Mouse (Mus musculus) neutrophil, adult 5-6 weeks (primary cell): ENCODE results near the gene Cdk18. TPM values are rescaled to one million over a fixed set of nuclear protein-coding genes. Genes with fewer than 3 reads are reported as not detected.
A peak's percentile ranks its signal among the peaks of the same experiment; 100 is the strongest.
"Not testable (repeated sequence)": the region's sequence is repeated elsewhere in the genome, so short reads cannot be mapped to it uniquely, and the experiment has no call there.

Experiments used
- ATAC-seq: fragments of 151-379, 151-347 bp; 2 replicates; pipeline ENCODE4 v1.8.0; 2017; ENCODE audit warnings: mild to moderate bottlenecking, moderate TSS enrichment; ENCODE audit not compliant: insufficient number of reproducible peaks, poor library complexity, low FRiP score, severe bottlenecking; ENCODE audit errors: extremely low read depth
- total RNA-seq: library from RNA; stranded (forward); fragments of 200-1000 nt; gene quantifications from 2 replicates; pipeline ENCODE4 v1.2.3, GENCODE M21; 2017

Cdk18 gene
- total RNA-seq: not detected in 2 replicates

- no peak for ATAC-seq
These were observed at the start of gene Cdk18 for GRCm38 (mm10) chr1:132139416-132139864. TSS of gene Cdk18 (minus strand) at chr1:132139684.

- ATAC-seq: no peak
These were observed 49.7 kb upstream of the Cdk18 start for GRCm38 (mm10) chr1:132189231-132189630.

DNA sequence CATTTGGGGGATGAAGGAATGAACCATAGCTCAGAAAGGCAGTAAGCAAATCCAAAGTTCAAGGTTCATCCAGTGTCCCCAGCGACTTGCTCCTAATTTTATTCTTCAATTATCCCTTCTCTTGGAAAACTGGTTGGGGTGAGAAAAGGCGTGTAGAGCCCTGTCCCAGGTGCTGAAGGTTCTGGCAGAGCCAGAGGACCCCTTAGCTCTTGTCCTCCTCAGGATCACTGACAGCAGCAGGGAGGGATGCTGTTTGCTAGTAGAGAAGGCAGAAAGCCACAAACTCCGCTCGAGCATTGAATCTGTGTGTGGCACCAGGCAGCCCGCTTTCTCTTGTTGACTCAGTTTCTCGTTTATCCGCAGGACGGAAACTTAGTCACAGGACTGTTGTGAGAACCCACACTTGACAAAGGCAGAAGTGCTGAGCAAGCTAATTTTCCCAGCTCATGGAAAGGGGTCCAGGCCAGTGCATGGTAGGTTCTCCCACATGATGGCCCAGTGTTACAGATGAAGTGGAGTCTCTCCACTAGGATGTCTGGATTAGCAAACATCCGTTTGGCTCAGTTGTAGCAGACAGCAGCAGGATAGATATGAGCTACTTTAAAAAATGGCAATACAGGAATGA is 49.1 kb upstream of the Cdk18 start:
- no peak for ATAC-seq

DNA sequence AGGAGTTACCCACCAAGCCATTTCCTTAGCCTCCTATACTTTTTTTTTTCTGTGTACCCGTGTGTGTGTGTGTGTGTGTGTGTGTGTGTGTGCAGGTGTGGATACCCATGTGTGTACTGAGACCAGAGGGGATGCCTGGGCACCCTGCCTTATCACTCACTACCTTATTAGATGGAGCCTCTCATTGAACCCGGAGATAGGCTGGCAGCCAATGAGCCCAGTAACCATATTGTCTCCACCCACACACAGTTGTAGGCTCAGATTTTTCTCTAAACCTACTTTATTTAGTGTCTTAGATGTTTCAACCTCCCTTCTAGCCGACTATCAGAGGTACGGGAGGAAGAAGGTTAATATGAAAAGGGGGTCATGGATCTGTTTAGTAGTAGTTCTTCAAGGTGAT is 46.8 kb upstream of the Cdk18 start:
- no peak for ATAC-seq

DNA sequence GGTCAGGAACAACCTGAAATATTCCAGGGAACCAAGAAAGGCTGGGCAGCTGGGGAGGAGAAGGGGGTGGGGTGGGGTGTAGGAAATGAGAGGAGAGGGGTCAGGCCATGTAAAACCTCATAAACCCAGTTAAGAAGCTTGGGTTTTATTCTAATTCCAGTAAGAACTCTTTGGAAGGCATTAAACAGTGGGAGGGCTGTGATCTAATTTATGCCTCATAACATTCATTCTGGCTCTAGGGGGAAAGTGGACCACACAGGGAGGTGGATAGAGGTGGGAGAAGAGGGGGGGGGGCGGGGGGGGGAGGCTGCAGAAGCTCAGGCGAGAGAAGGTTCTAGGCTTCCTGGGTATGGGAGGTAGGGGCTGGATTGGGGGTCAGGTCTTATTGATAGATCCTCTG is 32.1 kb upstream of the Cdk18 start:
- ATAC-seq: no peak

- no peak for ATAC-seq
These were observed 31.2 kb upstream of the Cdk18 start for GRCm38 (mm10) chr1:132170698-132171097.

- no peak for ATAC-seq
These were observed 28.8 kb upstream of the Cdk18 start for GRCm38 (mm10) chr1:132168115-132168767.

- ATAC-seq: no peak
These were observed 26.4 kb upstream of the Cdk18 start for GRCm38 (mm10) chr1:132165859-132166258.

DNA sequence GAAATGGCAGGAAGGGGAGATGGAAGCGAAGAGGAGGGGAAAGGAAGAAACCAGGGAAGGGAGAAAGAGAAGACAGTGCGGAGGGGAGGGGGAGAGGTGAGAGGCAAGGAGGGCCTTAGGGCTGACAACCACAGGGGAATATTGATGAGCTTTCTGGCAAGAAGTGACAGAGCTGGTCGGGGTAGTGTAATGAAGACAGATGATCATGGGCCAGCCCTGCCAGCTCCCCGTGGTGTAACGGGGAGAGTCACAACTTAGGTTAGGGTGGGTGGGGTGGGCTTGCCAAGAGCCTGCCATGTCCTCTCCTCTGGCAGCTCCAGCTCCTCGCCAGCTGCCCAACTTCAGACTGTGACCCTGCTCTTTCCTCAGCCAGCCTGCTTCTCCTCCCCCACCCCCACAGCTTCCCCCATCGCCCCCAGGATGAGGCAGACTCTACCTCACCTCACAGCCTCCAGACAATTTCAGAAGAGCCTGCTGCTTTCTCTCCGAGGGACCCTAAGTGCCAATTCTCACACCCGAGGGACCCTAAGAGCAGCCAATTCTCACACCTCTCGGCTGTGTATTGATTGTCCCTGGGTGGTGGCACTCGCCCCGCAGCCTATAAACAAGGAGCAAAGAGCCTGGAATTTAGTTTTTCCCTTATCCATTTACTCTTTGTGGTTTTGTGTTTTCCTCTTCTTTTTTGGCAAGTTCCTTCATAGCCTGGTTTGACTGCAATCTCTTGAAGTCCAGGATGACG is 25.5 kb upstream of the Cdk18 start:
- no peak for ATAC-seq

DNA sequence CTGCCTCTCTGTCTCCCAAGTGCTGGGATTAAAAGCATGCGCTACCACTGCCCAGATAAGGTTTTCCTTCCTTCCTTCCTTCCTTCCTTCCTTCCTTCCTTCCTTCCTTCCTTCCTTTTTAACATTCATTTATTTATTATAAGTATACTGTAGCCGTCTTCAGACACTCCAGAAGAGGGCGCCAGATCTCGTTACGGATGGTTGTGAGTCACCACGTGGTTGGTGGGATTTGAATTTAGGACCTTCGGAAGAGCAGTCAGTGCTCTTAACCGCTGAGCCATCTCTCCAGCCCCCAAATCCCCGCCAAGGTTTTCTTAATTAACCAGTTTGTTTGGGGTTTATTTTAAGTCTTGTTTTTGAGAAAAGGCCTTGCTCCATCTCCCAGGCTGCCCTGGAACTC is 23.1 kb upstream of the Cdk18 start:
- ATAC-seq: not testable (repeated sequence)

DNA sequence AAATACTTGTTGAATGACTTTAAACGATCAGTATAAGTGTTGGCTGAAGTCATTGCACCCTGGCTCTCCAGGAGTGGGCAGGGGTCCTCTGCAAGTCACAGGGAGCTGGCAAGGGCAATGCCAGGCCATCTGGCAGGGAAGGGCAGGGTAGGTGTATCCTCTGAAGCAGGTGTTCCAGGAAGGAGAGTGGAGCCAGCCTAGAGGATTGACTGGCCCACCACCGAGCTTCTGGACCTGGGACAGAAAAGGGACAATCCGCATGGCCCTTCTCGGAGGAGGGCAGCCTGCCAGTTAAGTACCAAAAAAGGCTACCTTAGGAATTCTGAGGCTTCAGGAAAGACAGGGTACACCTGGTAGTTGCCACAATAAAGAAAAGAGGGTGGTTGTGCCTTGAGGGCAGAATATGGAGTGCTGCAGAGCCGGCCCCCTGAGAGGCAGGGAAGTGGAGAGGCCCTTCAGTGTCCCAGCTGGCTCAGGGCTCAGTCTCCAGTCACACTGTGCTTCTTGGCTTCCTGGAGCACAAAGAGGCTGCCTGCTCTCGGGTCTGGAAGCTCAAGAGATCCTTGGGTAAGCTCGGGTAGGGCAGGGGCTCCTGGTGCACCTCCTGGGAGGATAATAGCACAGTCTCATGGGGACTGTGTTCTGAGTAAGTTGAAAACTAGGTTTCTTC is 21.9 kb upstream of the Cdk18 start:
- ATAC-seq: no peak

DNA sequence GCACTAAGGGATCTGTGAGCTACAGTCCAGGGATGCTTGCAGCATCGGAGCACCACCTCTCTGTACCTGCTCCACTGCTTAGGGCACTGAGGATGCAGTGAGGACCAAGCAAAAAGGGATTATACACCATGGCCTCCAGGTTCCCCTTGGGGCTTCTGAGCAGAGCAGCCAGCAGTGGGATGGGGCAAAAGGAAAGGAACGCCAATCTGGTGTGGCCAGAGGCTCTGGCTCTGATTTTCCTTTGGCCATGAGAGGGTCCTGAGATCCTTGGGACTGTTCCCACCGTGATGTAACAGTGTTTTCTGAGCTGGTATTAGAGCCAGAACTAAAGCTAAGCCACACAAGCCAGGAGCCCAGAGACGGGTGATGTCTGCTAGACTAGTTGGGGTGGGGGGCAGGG is 20.2 kb upstream of the Cdk18 start:
- ATAC-seq: no peak

- no peak for ATAC-seq
These were observed 19.3 kb upstream of the Cdk18 start for GRCm38 (mm10) chr1:132158741-132159140.

- no peak for ATAC-seq
These were observed 18.3 kb upstream of the Cdk18 start for GRCm38 (mm10) chr1:132157808-132158207.

DNA sequence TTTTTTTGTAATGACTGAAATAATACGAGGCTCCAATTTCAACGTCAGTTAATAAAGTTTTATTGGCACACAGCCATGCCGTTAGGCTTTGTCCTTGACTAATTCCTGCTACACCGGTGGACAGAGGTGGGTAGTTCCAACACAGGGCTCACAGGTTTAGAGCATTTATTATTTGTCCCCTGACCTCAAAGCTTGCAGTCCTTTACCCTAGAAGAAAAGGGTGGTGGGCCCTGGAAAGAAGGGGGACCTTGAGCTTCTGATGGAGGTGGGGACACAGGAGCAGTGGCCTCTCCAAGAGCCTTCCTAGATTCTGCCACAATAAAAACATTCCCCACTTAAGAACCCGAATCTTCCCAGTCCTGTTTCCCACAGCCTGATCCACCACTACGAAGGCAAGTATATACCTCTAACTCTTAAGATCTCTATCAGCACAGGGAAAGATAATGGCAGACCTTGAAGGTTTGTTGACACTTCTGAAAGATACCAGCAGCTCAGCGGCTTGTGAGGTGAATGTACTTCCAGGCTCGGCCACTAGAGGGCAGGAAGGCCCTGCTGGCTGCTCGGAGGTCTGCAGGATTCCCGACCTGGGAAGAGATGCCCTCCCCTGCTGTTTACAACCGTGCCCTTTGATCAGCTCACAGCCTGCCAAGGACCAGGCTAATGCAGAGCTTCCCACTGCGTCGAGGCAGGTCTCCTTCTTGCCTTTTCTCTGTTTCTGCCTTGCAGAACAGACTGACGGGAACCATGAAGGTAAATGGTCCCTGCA is 17.7 kb upstream of the Cdk18 start:
- 0 out of 2 replicates have a peak, but pooled peaks have one; percentile 37 for ATAC-seq

DNA sequence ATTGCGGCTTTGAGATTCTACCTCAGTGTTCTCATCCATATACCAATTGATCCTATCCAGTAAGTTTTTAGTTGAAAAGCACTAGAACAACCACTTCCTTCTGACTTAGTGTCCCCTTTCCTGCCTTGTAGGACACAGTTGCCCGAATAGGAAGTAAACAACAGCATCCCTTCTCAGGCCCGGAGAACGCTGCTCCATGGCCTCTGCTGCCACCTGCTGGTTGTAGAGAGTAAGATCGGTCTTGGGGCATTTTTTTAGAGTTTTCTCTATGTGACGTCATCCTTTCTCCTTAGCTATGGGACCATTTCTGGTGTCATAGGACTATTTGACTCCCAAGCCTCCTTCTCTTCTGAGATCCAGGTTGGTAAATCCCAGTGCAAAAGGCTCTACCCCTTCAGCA is 16.3 kb upstream of the Cdk18 start:
- ATAC-seq: peak; percentile 69

DNA sequence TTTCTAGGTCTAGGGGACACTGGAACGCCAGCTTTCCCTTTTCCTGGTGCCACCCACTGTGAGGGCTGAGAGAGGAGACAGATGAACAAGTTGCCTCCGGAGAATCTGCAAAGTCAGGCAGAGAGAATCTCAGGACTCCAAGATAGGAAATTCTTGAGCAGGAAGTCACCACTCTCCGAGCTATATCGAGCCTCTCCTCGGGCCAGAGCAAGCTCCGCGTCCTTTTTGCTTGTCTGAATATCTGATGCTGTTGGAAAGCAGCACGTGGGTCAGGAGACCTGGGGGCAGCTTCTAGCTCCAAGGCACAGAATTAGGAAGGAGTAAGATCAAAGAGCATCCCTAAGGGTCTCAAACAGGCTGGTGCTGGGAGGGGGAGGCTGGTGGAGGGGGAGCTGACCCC is 14.2 kb upstream of the Cdk18 start:
- no peak for ATAC-seq

DNA sequence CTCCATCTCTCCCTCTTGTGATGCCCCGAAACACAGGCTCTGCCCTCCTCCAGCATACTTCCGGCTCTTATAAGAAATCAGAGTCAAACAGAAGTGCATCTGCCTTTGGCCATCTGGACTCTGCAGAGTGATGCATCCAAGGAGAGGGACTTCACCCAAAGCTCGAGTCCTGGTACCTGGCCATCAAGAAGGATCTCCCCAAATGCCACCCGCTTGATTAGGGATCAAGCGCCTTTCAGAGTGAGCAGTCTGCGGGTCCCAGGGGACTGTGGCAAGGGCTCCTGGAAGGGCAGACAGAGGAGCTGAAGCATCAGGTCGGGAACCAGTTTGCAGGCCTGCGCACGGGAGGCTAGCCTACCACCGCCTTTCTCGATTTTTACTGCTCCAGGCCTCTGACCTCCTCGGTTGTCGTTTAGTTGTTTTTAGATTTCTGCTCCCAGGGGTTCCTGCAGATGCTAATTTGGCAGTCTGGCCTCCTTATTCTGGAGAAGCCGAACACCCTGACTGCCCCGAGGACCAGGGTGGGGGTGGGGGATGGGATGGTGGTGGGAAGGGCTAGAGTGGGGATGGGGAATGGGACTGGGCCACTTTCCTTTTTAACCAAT is 13.7 kb upstream of the Cdk18 start:
- no peak for ATAC-seq

GRCm38 (mm10) chr1:132151908-132152307 is 12.4 kb upstream of the Cdk18 start:
- no peak for ATAC-seq
